Mouse (Mus musculus) bone marrow macrophage, adult 2 months (primary cell): ENCODE results near the gene Tm9sf4.
A peak's percentile ranks its signal among the peaks of the same experiment; 100 is the strongest.

Experiments used
- CTCF ChIP-seq: IDR thresholded peaks from 2 replicates; pipeline ENCODE4 v1.5.1; 2012; ENCODE audit warnings: low read depth, mild to moderate bottlenecking, low read length, moderate library complexity
- POLR2A ChIP-seq: IDR thresholded peaks from 2 replicates; pipeline ENCODE4 v1.6.1; 2012; ENCODE audit warnings: mild to moderate bottlenecking, low read depth, low read length, borderline replicate concordance

DNA sequence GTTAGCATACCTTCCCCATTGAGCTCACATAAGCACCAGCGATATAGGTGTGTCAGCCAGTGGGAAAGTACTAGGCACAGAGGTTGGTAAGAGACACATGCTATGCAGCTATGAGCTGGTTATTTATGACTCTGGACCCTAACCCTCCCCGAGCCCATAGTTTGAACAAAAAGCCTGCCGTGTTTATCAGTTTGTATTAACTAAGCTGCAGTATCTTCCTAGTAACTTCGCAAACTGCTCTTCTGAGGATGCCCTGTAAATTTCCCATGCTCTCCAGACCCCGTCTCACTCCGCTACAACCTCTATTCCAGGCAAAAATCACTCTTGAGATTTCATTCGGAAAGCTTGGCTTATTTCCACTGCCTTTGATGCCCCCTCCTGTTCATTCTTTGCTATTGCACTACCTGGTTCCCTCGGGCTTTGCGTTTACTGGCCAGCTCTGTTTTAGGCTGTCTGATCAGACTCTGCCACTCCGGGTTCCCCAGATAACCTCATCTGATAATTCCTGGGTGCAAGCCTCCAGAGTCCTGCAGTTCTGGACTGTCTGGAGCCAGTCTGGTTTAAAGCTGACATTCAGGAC, 18.4 kb upstream of the Tm9sf4 start:
- TF ChIP-seq CTCF (peak; percentile 31; the same call in 1 of the 2 replicates), POLR2A (no peak)
